Mouse (Mus musculus) hindbrain, postnatal 0 days (tissue): ENCODE data around the gene Dcun1d3. TPM values are rescaled to one million over a fixed set of nuclear protein-coding genes. Genes with fewer than 3 reads are reported as not detected.
A peak's percentile ranks its signal among the peaks of the same experiment; 100 is the strongest.

ENCODE experiments used
- ATAC-seq: fragments of 200-750 bp; cut with Nextera tagmentation; 2 replicates; pipeline ENCODE4 v1.8.0; 2017; ENCODE audit warnings: mild to moderate bottlenecking, moderate TSS enrichment, moderate library complexity
- DNase-seq: peaks from one replicate; pipeline ENCODE4 v3.0.0-alpha.2; 2015; ENCODE audit warnings: low spot score
- H3K27ac ChIP-seq: fragments of 300-500 bp; sonication (generic); 2 replicates; pipeline ENCODE4 v1.5.1; 2014; ENCODE audit warnings: mild to moderate bottlenecking
- H3K27me3 ChIP-seq: fragments of 300-500 bp; sonication (generic); 2 replicates; pipeline ENCODE4 v1.6.1; 2014; ENCODE audit warnings: low read length, mixed read lengths; ENCODE audit not compliant: insufficient read depth
- H3K36me3 ChIP-seq: fragments of 300-500 bp; sonication (generic); 2 replicates; pipeline ENCODE4 v1.6.1; 2014; ENCODE audit warnings: low read length, mixed read lengths; ENCODE audit not compliant: insufficient read depth
- H3K4me1 ChIP-seq: fragments of 300-500 bp; sonication (generic); 2 replicates; pipeline ENCODE4 v1.6.1; 2014; ENCODE audit warnings: antibody characterized with exemption, low read length, mixed read lengths; ENCODE audit not compliant: insufficient read depth
- H3K4me2 ChIP-seq: fragments of 300-500 bp; sonication (generic); 2 replicates; pipeline ENCODE4 v1.6.1; 2014; ENCODE audit warnings: low read depth, mild to moderate bottlenecking, low read length, moderate library complexity, mixed read lengths
- H3K4me3 ChIP-seq: fragments of 300-500 bp; sonication (generic); 2 replicates; pipeline ENCODE4 v1.5.1; 2014; ENCODE audit warnings: low read length
- H3K9ac ChIP-seq: fragments of 300-500 bp; sonication (generic); replicated peaks from 2 replicates; pipeline ENCODE4 v1.6.1; 2014; ENCODE audit warnings: mild to moderate bottlenecking, low read length, moderate library complexity, mixed read lengths
- H3K9me3 ChIP-seq: fragments of 300-500 bp; sonication (generic); 2 replicates; pipeline ENCODE4 v1.6.1; 2016; ENCODE audit warnings: low read length, mixed read lengths
- CTCF ChIP-seq: IDR thresholded peaks from 2 replicates; pipeline ENCODE4 v1.5.1; 2016; ENCODE audit warnings: antibody characterized with exemption, control low read depth, low read depth
- WGBS: fragments of 180-500 bp; shearing (Covaris S2); extraction: QIAGEN DNeasy Blood & Tissue Kit; methylation state at CpG from one replicate; pipeline ENCODE4 v1.1.7; 2014; 5-methylcytosine and 5-hydroxymethylcytosine counted together
- polyA plus RNA-seq: library from polyadenylated mRNA; unstranded; fragments of >200 nt; fragmentation: Nextera tagmentation; extraction: Ambion mirVana; gene quantifications from 2 replicates; pipeline ENCODE4 v1.2.1, GENCODE M21; 2015
- total RNA-seq: library from RNA; depleted of rRNA; stranded (reverse); fragments of >200 nt; gene quantifications from 2 replicates; pipeline ENCODE4 v1.2.3, GENCODE M21; 2014

Dcun1d3 gene
- total and polyA plus RNA-seq, 2 experiments from 2014 or later: 8.5 to 11.5 TPM

GRCm38 (mm10) chr7:119860971-119861334 lies 35.1 kb downstream of the Dcun1d3 start:
- H3K27ac ChIP-seq: peak overlapping the region; percentile 56; the same call in 1 of the 2 replicates

GRCm38 (mm10) chr7:119860554-119860953 lies 35.5 kb downstream of the Dcun1d3 start:
- Histone ChIP-seq H3K4me2 (no peak overlapping the region), H3K27ac (no peak overlapping the region), H3K4me3 (no peak overlapping the region), H3K9ac (no peak overlapping the region), H3K27me3 (no peaks in the 10 kb centered on the region), H3K4me1 (peaks cover 9% of the 10 kb centered on the region; the same call in 1 of the 2 replicates), H3K9me3 (no peaks in the 10 kb centered on the region), H3K36me3 (peaks cover 4% of the 10 kb centered on the region)
- DNase-seq (no peak), ATAC-seq (no peak)
- no peak for TF ChIP-seq CTCF
- WGBS: 89% methylated on average over 2 of the region's 2 CpGs

More at GRCm38 (mm10) chr7:119860971-119861334, 35.1 kb downstream of the Dcun1d3 start:
- no peaks in the 10 kb centered on the region for H3K9me3 ChIP-seq
- peaks cover 9% of the 10 kb centered on the region; the same call in 1 of the 2 replicates for H3K4me1 ChIP-seq
- DNase-seq (no peak), ATAC-seq (no peak)
- H3K36me3 ChIP-seq: peaks cover 4% of the 10 kb centered on the region
- no peak for TF ChIP-seq CTCF
- no peak overlapping the region for H3K4me3 ChIP-seq
- no peak overlapping the region; the same call in 1 of the 2 replicates for H3K9ac ChIP-seq
- no peaks in the 10 kb centered on the region for H3K27me3 ChIP-seq
- no peak overlapping the region for H3K4me2 ChIP-seq

GRCm38 (mm10) chr7:119860116-119860515 lies 36.0 kb downstream of the Dcun1d3 start:
- no peak for ATAC-seq
- Histone ChIP-seq H3K9me3 (no peaks in the 10 kb centered on the region), H3K4me3 (no peak overlapping the region)

GRCm38 (mm10) chr7:119859476-119859875 lies 36.6 kb downstream of the Dcun1d3 start:
- Histone ChIP-seq H3K9me3 (no peaks in the 10 kb centered on the region), H3K27ac (no peak overlapping the region), H3K4me2 (no peak overlapping the region), H3K4me3 (no peak overlapping the region), H3K27me3 (no peaks in the 10 kb centered on the region), H3K36me3 (peaks cover 4% of the 10 kb centered on the region), H3K4me1 (peaks cover 9% of the 10 kb centered on the region; the same call in 1 of the 2 replicates), H3K9ac (no peak overlapping the region)
- 76% methylated on average over 6 of the region's 6 CpGs for WGBS
- peak; percentile 44 for TF ChIP-seq CTCF
- no peak for ATAC-seq
- no peak for DNase-seq

More at GRCm38 (mm10) chr7:119860116-119860515, 36.0 kb downstream of the Dcun1d3 start:
- Histone ChIP-seq H3K27ac (no peak overlapping the region), H3K36me3 (peaks cover 4% of the 10 kb centered on the region), H3K4me1 (peaks cover 9% of the 10 kb centered on the region; the same call in 1 of the 2 replicates), H3K9ac (no peak overlapping the region), H3K27me3 (no peaks in the 10 kb centered on the region), H3K4me2 (no peak overlapping the region)
- 87% methylated on average over 3 of the region's 3 CpGs for WGBS
- no peak for TF ChIP-seq CTCF
- no peak for DNase-seq

GRCm38 (mm10) chr7:119855031-119855430 lies 41.1 kb downstream of the Dcun1d3 start:
- Histone ChIP-seq H3K27ac (no peak overlapping the region), H3K9ac (no peak overlapping the region), H3K4me2 (no peak overlapping the region), H3K4me3 (no peak overlapping the region), H3K36me3 (peaks cover 6% of the 10 kb centered on the region), H3K4me1 (no peaks in the 10 kb centered on the region), H3K27me3 (no peaks in the 10 kb centered on the region), H3K9me3 (no peaks in the 10 kb centered on the region)
- ATAC-seq (no peak), DNase-seq (no peak)
- no peak for TF ChIP-seq CTCF

GRCm38 (mm10) chr7:119854362-119854761 lies 41.7 kb downstream of the Dcun1d3 start:
- no peak overlapping the region for H3K27ac ChIP-seq
- H3K9ac ChIP-seq: no peak overlapping the region
- no peak for DNase-seq
- no peaks in the 10 kb centered on the region for H3K9me3 ChIP-seq
- H3K4me2 ChIP-seq: no peak overlapping the region
- H3K4me1 ChIP-seq: no peaks in the 10 kb centered on the region
- 97% methylated on average over 2 of the region's 2 CpGs for WGBS
- no peak for TF ChIP-seq CTCF
- no peaks in the 10 kb centered on the region for H3K27me3 ChIP-seq
- H3K36me3 ChIP-seq: peaks cover 6% of the 10 kb centered on the region
- ATAC-seq: no peak
- no peak overlapping the region for H3K4me3 ChIP-seq

- Histone ChIP-seq H3K4me2 (no peak overlapping the region), H3K36me3 (peaks cover 6% of the 10 kb centered on the region; the same call in 1 of the 2 replicates), H3K9me3 (no peaks in the 10 kb centered on the region), H3K27ac (no peak overlapping the region), H3K4me3 (no peak overlapping the region), H3K9ac (no peak overlapping the region), H3K27me3 (no peaks in the 10 kb centered on the region), H3K4me1 (no peaks in the 10 kb centered on the region)
- no peak for TF ChIP-seq CTCF
- ATAC-seq (no peak), DNase-seq (no peak)
- 88% methylated on average over 1 of the region's 1 CpGs for whole genome bisulfite sequencing
These were observed 42.9 kb downstream of the Dcun1d3 start for GRCm38 (mm10) chr7:119853186-119853585.
